Mouse (Mus musculus): ENCODE results near the gene Rergl. TPM values are rescaled to one million over a fixed set of nuclear protein-coding genes. Genes with fewer than 3 reads are reported as not detected.

The Rergl gene
- polyA plus RNA-seq, 1 experiment = 0.11 TPM

GRCm38 (mm10) chr6:139461094-139461493, 40.7 kb downstream of the Rergl start:
- Histone ChIP-seq H3K4me3 (ENCODE audit: control insufficient read depth, low read depth, low read length) (no peak overlapping the region), H3K27ac (ENCODE audit: control insufficient read depth, insufficient read depth, low read depth, low read length) (no peak overlapping the region), H3K4me1 (ENCODE audit: control insufficient read depth, insufficient read depth, low read length) (no peaks in the 10 kb centered on the region), H3K27me3 (ENCODE audit: control insufficient read depth, insufficient read depth, low read length) (no peaks in the 10 kb centered on the region), H3K36me3 (ENCODE audit: control insufficient read depth, insufficient read depth, low read length) (no peaks in the 10 kb centered on the region)
- TF ChIP-seq POLR2A (IDR thresholded peaks at IDR 0.05; ENCODE audit: control insufficient read depth, low read depth, low read length) (no peak), CTCF (IDR thresholded peaks at IDR 0.05; ENCODE audit: control insufficient read depth, insufficient read depth, insufficient replicate concordance, low read depth, low read length) (no peak)

- H3K27ac ChIP-seq (ENCODE audit: control insufficient read depth, insufficient read depth, low read depth, low read length) = no peak overlapping the region
- no peak for TF ChIP-seq POLR2A (IDR thresholded peaks at IDR 0.05; ENCODE audit: control insufficient read depth, low read depth, low read length)
- TF ChIP-seq CTCF (IDR thresholded peaks at IDR 0.05; ENCODE audit: control insufficient read depth, insufficient read depth, insufficient replicate concordance, low read depth, low read length) = no peak
- no peak overlapping the region for H3K4me3 ChIP-seq (ENCODE audit: control insufficient read depth, low read depth, low read length)
- H3K36me3 ChIP-seq (ENCODE audit: control insufficient read depth, insufficient read depth, low read length) = no peaks in the 10 kb centered on the region
- no peaks in the 10 kb centered on the region for H3K4me1 ChIP-seq (ENCODE audit: control insufficient read depth, insufficient read depth, low read length)
- H3K27me3 ChIP-seq (ENCODE audit: control insufficient read depth, insufficient read depth, low read length) = no peaks in the 10 kb centered on the region
These were observed 41.3 kb downstream of the Rergl start for GRCm38 (mm10) chr6:139460470-139460869.

DNA sequence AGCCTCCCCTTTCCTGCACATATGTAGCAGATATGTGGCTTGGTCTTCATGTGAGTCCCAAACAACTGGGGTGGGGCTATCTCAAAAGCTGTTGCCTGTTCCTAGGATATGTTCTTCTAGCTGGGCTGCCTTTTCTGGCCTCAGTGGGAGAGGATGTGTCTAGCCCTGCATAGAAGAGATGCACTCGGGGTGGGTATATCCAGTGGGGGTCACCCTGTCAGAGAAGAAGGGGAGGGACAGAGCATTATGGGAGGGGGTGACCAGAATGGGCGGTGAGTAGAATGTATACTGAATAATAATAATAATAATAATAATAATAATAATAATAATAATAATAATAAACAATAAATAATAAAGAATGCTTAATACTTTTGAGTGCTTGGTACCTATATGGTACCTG, 57.8 kb downstream of the Rergl start:
- H3K27me3 ChIP-seq (ENCODE audit: control insufficient read depth, insufficient read depth, low read length) = no peaks in the 10 kb centered on the region
- H3K4me1 ChIP-seq (ENCODE audit: control insufficient read depth, insufficient read depth, low read length) = no peaks in the 10 kb centered on the region
- TF ChIP-seq CTCF (IDR thresholded peaks at IDR 0.05; ENCODE audit: control insufficient read depth, insufficient read depth, insufficient replicate concordance, low read depth, low read length) = no peak
- no peak overlapping the region for H3K4me3 ChIP-seq (ENCODE audit: control insufficient read depth, low read depth, low read length)
- H3K36me3 ChIP-seq (ENCODE audit: control insufficient read depth, insufficient read depth, low read length) = no peaks in the 10 kb centered on the region
- H3K27ac ChIP-seq (ENCODE audit: control insufficient read depth, insufficient read depth, low read depth, low read length) = no peak overlapping the region

Other genes with a start within 250 kb of the Rergl start
- gene Pik3c2g, start 85.2 kb upstream of the Rergl start, polyA plus RNA-seq (2012; rRNA removed) = 0.28 and 0.35 TPM in 2 replicates